Mouse (Mus musculus) mesoderm, embryonic 11.5 days (tissue): ENCODE results near the gene Zfp580.

Experiments used
- DNase-seq: peaks from one replicate; pipeline ENCODE4 v3.0.0-alpha.2; 2012; ENCODE audit warnings: low read depth, low spot score

Zfp580 gene

GRCm38 (mm10) chr7:5102564-5102963, 51.2 kb downstream of the Zfp580 start:
- no peak for DNase-seq
